Mouse (Mus musculus) stomach, embryonic 16.5 days (tissue): Measurements from ENCODE around the gene Pkm. TPM values are rescaled to one million over a fixed set of nuclear protein-coding genes. Genes with fewer than 3 reads are reported as not detected.

ENCODE experiments used
- ATAC-seq: fragments of 200-750 bp; cut with Nextera tagmentation; 2 replicates; pipeline ENCODE4 v1.8.0; 2017; ENCODE audit warnings: moderate number of reproducible peaks, moderate TSS enrichment; ENCODE audit not compliant: insufficient read depth, low FRiP score
- H3K27ac ChIP-seq: fragments of 300-500 bp; sonication (generic); 2 replicates; pipeline ENCODE4 v1.5.1; 2014; ENCODE audit warnings: low read length
- H3K27me3 ChIP-seq: fragments of 300-500 bp; sonication (generic); 2 replicates; pipeline ENCODE4 v1.6.1; 2014; ENCODE audit warnings: low read length, control low read depth, mixed read lengths; ENCODE audit not compliant: control insufficient read depth, insufficient read depth
- H3K36me3 ChIP-seq: fragments of 300-500 bp; sonication (generic); 2 replicates; pipeline ENCODE4 v1.6.1; 2014; ENCODE audit warnings: low read length; ENCODE audit not compliant: control insufficient read depth, insufficient read depth
- H3K4me1 ChIP-seq: fragments of 300-500 bp; sonication (generic); 2 replicates; pipeline ENCODE4 v1.6.1; 2014; ENCODE audit warnings: low read length, control low read depth, mixed read lengths; ENCODE audit not compliant: control insufficient read depth, insufficient read depth
- H3K4me2 ChIP-seq: fragments of 300-500 bp; sonication (generic); 2 replicates; pipeline ENCODE4 v1.6.1; 2014; ENCODE audit warnings: low read depth, low read length, mixed read lengths
- H3K4me3 ChIP-seq: fragments of 300-500 bp; sonication (generic); replicated peaks from 2 replicates; pipeline ENCODE4 v1.5.1; 2014; ENCODE audit warnings: mild to moderate bottlenecking, low read length
- H3K9ac ChIP-seq: fragments of 300-500 bp; sonication (generic); 2 replicates; pipeline ENCODE4 v1.6.1; 2014; ENCODE audit warnings: low read length
- H3K9me3 ChIP-seq: fragments of 300-500 bp; sonication (generic); replicated peaks from 2 replicates; pipeline ENCODE4 v1.6.1; 2016; ENCODE audit warnings: low read length, control low read depth; ENCODE audit not compliant: control insufficient read depth
- WGBS: fragments of 180-500 bp; shearing (Covaris S2); extraction: QIAGEN DNeasy Blood & Tissue Kit; methylation state at CpG from one replicate; pipeline ENCODE4 v1.1.7; 2014; 5-methylcytosine and 5-hydroxymethylcytosine counted together
- polyA plus RNA-seq: library from polyadenylated mRNA; unstranded; fragments of >200 nt; fragmentation: Nextera tagmentation; extraction: Ambion mirVana; gene quantifications from 2 replicates; pipeline ENCODE4 v1.2.1, GENCODE M21; 2015

Pkm gene
- polyA plus RNA-seq, 1 experiment from 2014 or later: 1,032 TPM

DNA sequence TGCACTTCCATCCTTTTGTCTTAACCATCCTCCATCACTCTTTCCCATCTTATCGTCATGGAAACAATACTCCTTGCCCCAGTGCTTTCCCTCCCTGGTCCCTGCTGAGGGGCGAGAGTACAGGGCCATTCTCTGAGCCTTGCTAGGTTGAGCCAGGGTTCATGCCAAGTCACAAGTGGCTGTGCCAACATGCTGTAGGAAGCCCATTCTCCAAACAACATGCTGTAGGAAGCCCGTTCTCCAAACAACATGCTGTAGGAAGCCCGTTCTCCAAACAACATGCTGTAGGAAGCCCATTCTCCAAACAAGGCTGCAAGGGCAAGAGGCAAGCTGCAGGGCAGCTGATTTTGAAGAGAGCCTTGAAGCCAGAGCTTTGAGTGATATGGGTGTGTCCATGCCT, 62.1 kb downstream of the Pkm start:
- no peak overlapping the region for H3K9ac ChIP-seq
- WGBS: 85% methylated on average over 4 of the region's 4 CpGs
- ATAC-seq: no peak
- no peaks in the 10 kb centered on the region for H3K36me3 ChIP-seq
- H3K4me3 ChIP-seq: no peak overlapping the region
- H3K4me2 ChIP-seq: no peak overlapping the region
- H3K9me3 ChIP-seq: no peaks in the 10 kb centered on the region
- no peaks in the 10 kb centered on the region for H3K27me3 ChIP-seq
- H3K4me1 ChIP-seq: peaks cover 4% of the 10 kb centered on the region; the same call in 1 of the 2 replicates
- H3K27ac ChIP-seq: no peak overlapping the region

DNA sequence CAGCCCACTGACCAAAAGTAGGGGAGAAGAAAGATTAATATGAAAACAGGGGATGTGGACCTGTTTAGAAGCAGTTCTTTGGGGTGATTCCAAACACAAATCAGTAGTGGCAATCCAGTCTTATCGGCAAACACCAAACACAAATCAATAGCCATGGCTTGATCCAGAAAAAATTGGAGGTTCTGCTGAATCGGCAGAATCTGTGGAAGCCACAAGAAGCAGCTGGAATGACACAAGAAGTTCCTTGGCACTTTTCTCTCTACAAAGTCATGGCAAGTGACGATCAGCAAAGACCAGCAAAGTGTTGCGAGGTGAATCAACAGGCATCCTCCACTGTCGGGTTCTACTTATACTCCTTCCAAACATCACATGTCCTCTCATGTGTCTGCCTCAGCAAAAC, 65.0 kb downstream of the Pkm start:
- Histone ChIP-seq H3K4me1 (peaks cover 12% of the 10 kb centered on the region), H3K4me3 (no peak overlapping the region), H3K27me3 (no peaks in the 10 kb centered on the region), H3K27ac (no peak overlapping the region), H3K9me3 (no peaks in the 10 kb centered on the region), H3K4me2 (no peak overlapping the region), H3K9ac (no peak overlapping the region), H3K36me3 (no peaks in the 10 kb centered on the region)
- WGBS: 86% methylated on average over 5 of the region's 5 CpGs
- no peak for ATAC-seq

DNA sequence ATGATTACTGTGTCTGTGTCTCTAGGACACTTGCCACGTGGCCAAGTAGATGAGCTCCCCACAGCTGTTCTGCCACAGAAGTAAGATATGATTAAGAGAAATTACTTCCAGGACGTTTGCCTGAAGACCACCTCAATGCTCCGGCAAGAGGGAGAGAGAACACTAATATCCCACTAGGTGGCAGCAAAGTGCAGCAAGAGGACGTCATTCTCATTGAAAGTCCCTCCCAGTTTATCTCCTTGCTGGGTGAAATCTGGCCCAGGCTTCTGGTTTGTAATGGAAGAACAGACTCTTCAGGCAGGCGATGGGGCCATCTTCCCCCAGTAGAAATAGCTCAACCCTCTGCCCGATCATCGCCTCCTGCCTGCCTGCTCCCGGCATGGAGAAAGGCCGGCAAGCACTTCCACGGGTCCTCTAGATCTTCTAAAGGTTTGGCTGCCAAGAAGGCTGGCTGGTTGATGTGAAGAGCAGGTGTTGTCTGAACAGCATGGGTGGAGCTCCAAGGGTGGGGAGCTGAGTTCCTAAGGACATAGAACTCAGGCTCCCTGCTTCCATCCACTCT, 67.0 kb downstream of the Pkm start:
- Histone ChIP-seq H3K9ac (no peak overlapping the region), H3K4me1 (peaks cover 9% of the 10 kb centered on the region), H3K27me3 (no peaks in the 10 kb centered on the region), H3K36me3 (no peaks in the 10 kb centered on the region), H3K27ac (no peak overlapping the region), H3K4me3 (peak overlapping the region; percentile 8; the same call in 1 of the 2 replicates), H3K4me2 (peak overlapping the region; percentile 44), H3K9me3 (no peaks in the 10 kb centered on the region)
- 13% methylated on average over 10 of the region's 10 CpGs for WGBS
- peak; percentile 29; the same call in 1 of the 2 replicates for ATAC-seq

DNA sequence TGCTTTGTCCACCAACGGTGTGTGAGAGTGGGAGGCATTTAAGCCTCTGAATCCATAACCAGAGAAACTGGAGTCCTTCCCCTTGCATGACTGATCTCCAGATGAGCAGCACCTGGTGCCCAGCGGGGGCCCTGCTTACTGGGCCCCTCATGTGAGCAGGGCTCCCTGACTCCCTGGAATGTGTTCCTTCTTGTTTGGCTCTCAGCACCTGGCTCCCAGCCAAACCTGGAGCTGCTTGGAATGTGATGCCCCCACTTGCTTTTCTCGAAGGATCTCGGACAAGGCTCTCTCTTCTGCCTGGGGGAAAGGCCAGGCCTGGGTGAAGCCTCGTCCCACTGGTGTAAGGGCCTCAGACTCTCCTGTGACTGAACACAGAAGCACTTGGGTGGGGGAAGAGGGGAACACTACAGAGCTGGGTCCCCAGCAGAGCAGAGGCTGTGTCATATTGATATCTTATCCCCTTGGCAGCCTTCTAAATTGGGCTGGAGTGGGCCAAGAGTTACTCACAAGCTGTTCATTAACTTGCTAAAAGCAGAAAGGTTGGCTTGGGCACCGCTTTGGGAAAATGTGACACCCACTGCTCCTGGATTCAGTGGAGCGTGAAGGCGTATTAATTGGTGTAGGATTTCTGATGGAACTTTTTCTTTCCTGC, 67.7 kb downstream of the Pkm start:
- no peak overlapping the region for H3K27ac ChIP-seq
- H3K9me3 ChIP-seq: no peaks in the 10 kb centered on the region
- no peak overlapping the region for H3K4me2 ChIP-seq
- 48% methylated on average over 8 of the region's 8 CpGs for WGBS
- H3K4me1 ChIP-seq: peaks cover 9% of the 10 kb centered on the region
- no peaks in the 10 kb centered on the region for H3K36me3 ChIP-seq
- no peaks in the 10 kb centered on the region for H3K27me3 ChIP-seq
- peak; percentile 40; the same call in 1 of the 2 replicates for ATAC-seq
- no peak overlapping the region for H3K4me3 ChIP-seq
- no peak overlapping the region for H3K9ac ChIP-seq

DNA sequence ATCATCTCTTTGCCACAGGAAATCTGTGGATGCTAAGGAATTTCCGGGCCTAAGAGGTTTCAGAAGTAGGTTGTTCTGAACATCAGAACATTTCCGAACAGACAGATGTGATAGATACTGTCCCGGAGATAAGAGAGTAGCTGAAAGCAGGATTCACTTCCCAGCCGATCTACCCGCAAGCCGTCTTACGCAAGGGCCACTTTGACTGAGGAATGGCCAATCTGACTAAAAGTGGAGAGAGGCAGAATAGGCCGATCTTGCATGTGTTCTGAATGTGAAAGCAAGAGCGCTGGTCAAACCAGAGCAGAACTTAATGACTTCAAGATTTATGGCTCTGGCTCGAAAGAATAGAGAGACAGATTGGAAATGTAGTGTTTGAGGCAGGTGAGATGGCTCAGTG, 69.3 kb downstream of the Pkm start:
- H3K4me1 ChIP-seq: peaks cover 9% of the 10 kb centered on the region
- no peak overlapping the region for H3K9ac ChIP-seq
- no peak overlapping the region for H3K4me3 ChIP-seq
- ATAC-seq: no peak
- H3K36me3 ChIP-seq: no peaks in the 10 kb centered on the region
- WGBS: 72% methylated on average over 10 of the region's 10 CpGs
- no peak overlapping the region for H3K27ac ChIP-seq
- no peaks in the 10 kb centered on the region for H3K9me3 ChIP-seq
- no peaks in the 10 kb centered on the region for H3K27me3 ChIP-seq
- H3K4me2 ChIP-seq: no peak overlapping the region

DNA sequence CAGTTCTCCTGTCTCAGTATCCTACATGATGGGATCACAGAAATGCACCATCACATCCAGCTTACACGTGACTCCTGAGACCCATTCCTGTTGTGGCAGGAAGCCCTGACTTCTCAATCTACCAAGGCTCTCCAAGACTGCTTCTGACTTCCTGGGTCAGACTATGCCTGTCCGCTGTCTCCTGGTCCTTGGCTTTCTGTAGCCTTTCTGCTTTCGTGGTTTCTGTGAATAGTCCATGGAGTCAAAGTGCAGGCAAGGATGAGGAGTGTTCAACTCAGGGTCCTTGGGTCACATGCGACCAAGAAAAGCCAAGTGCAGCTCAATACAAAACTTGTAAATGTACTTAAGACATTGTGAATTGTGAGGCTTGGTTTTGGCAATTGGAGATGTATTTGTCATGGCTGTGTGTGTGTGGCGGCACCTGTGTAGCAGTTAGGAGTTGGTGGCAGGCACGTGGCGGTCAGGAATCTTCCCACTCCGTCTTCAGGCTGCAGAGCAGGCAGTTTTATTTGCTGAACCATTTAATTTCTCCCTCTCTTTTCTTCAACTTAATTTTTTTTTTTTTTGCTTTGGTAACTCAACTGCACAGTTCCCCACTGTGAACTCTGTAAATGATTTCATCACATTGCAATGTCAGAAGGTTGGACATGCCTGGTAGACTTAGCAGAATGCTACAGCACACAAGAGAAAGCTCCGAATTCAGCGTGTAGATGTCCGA, 71.6 kb downstream of the Pkm start:
- Histone ChIP-seq H3K27me3 (no peaks in the 10 kb centered on the region), H3K9me3 (no peaks in the 10 kb centered on the region), H3K4me2 (no peak overlapping the region), H3K9ac (no peak overlapping the region), H3K4me1 (peaks cover 9% of the 10 kb centered on the region), H3K27ac (no peak overlapping the region), H3K36me3 (no peaks in the 10 kb centered on the region), H3K4me3 (no peak overlapping the region)
- 73% methylated on average over 11 of the region's 11 CpGs for WGBS
- no peak for ATAC-seq

Other genes starting within 250 kb of the Pkm start
- gene Arih1, start 169.8 kb upstream of the Pkm start, polyA plus RNA-seq: 9.5 and 12.3 TPM in 2 replicates
- gene Hexa, start 116.8 kb upstream of the Pkm start, polyA plus RNA-seq: 80.9 and 87.9 TPM in 2 replicates
- gene Tmem202, start 116.5 kb upstream of the Pkm start, polyA plus RNA-seq: not detected in 2 replicates
- gene Celf6, start 78.5 kb upstream of the Pkm start, polyA plus RNA-seq: 2.7 and 2.8 TPM in 2 replicates
- 28.2 and 31.1 TPM in 2 replicates for gene Parp6, start 39.1 kb upstream of the Pkm start, polyA plus RNA-seq
- 2.2 and 3.6 TPM in 2 replicates for gene Gramd2, start 23.8 kb downstream of the Pkm start, polyA plus RNA-seq
- 7.6 and 10.7 TPM in 2 replicates for gene Senp8, start 94.3 kb downstream of the Pkm start, polyA plus RNA-seq
- gene Myo9a, start 94.5 kb downstream of the Pkm start, polyA plus RNA-seq: 13.8 and 15.0 TPM in 2 replicates